Mouse (Mus musculus) spleen, postnatal 4 days (tissue): Measurements from ENCODE around the gene Chchd1.
A peak's percentile ranks its signal among the peaks of the same experiment; 100 is the strongest.

Source experiments
- DNase-seq, 2 experiments: peaks; one replicate each; pipeline ENCODE4 v3.0.0; 2022; ENCODE audit warnings: low spot score in 2 of 2

Gene Chchd1

GRCm38 (mm10) chr14:20725660-20726339 lies 23.0 kb downstream of the Chchd1 start:
- no peak for DNase-seq

GRCm38 (mm10) chr14:20729871-20730270 lies 27.1 kb downstream of the Chchd1 start:
- no peak for DNase-seq

GRCm38 (mm10) chr14:20730853-20731602 lies 28.2 kb downstream of the Chchd1 start:
- no peak for DNase-seq

GRCm38 (mm10) chr14:20733041-20733951 lies 30.5 kb downstream of the Chchd1 start:
- no peak for DNase-seq

GRCm38 (mm10) chr14:20733952-20734774 lies 31.4 kb downstream of the Chchd1 start, which contains the start of gene Ndst2:
Gene Ndst2 (minus strand): TSS chr14:20734562.
- DNase-seq, result peak; percentile 89 to 94

- peak in 1 of 2 experiments; percentile 64 for DNase-seq
Observed at GRCm38 (mm10) chr14:20735052-20735451, 32.2 kb downstream of the Chchd1 start.

- DNase-seq, result no peak
Observed at GRCm38 (mm10) chr14:20735892-20736390, 33.1 kb downstream of the Chchd1 start.

- DNase-seq, result peak; percentile 69 to 82
Observed at GRCm38 (mm10) chr14:20737306-20737705, 34.5 kb downstream of the Chchd1 start.

GRCm38 (mm10) chr14:20738511-20738910 lies 35.7 kb downstream of the Chchd1 start:
- DNase-seq, result no peak

GRCm38 (mm10) chr14:20741301-20741700 lies 38.5 kb downstream of the Chchd1 start:
- DNase-seq, result no peak

GRCm38 (mm10) chr14:20743614-20744013 lies 40.8 kb downstream of the Chchd1 start:
- DNase-seq, result no peak

GRCm38 (mm10) chr14:20746935-20747334 lies 44.1 kb downstream of the Chchd1 start:
- DNase-seq, result no peak

GRCm38 (mm10) chr14:20748388-20748787 lies 45.6 kb downstream of the Chchd1 start:
- DNase-seq, result no peak

GRCm38 (mm10) chr14:20749494-20750051 lies 46.8 kb downstream of the Chchd1 start:
- DNase-seq, result no peak

GRCm38 (mm10) chr14:20750503-20750902 lies 47.7 kb downstream of the Chchd1 start:
- DNase-seq, result no peak

- DNase-seq, result no peak
Observed at GRCm38 (mm10) chr14:20753792-20754191, 51.0 kb downstream of the Chchd1 start.
